Mouse (Mus musculus): Measurements from ENCODE around the gene Qrsl1. TPM values are rescaled to one million over a fixed set of nuclear protein-coding genes. Genes with fewer than 3 reads are reported as not detected.
A peak's percentile ranks its signal among the peaks of the same experiment; 100 is the strongest.

The Qrsl1 gene
- total and polyA plus RNA-seq, 3 experiments = 41.8 to 49.5 (median 46.8) TPM

- TF ChIP-seq ZC3H11A (IDR thresholded peaks at IDR 0.05; ENCODE audit: low read depth, low read length) = no peak
- TF ChIP-seq ZNF384 (IDR thresholded peaks at IDR 0.05; ENCODE audit: low read depth, low read length) = peak; percentile 67
- no peak for TF ChIP-seq NELFE (IDR thresholded peaks at IDR 0.05; ENCODE audit: low read depth, low read length)
These were observed 55.4 kb downstream of the Qrsl1 start for GRCm38 (mm10) chr10:43846141-43846622.

GRCm38 (mm10) chr10:43845442-43845841 is 56.1 kb downstream of the Qrsl1 start:
- Histone ChIP-seq H3K9ac (ENCODE audit: insufficient read depth, low read depth) (no peak overlapping the region), H3K4me1 (ENCODE audit: control insufficient read depth in 1 of 2, insufficient read depth in 2 of 2) (peaks cover 0 to 13% of the 10 kb centered on the region in 2 experiments; a peak in 2 of 4 replicates), H3K9me3 (replicated peaks; ENCODE audit: low read length) (peaks cover 18% of the 10 kb centered on the region), H3K36me3 (replicated peaks in 1 of 2; ENCODE audit: control insufficient read depth in 1 of 2, insufficient read depth in 1 of 2, low read length in 1 of 2) (no peaks in the 10 kb centered on the region), H3K79me2 (replicated peaks; ENCODE audit: control insufficient read depth, extremely low read depth, insufficient read depth, poor library complexity, severe bottlenecking) (no peaks in the 10 kb centered on the region; the same call in 1 of the 2 replicates), H3K27ac (ENCODE audit: insufficient read depth, low read depth) (no peak overlapping the region), H3K27me3 (replicated peaks) (no peaks in the 10 kb centered on the region), H3K4me3 (replicated peaks in 1 of 3; ENCODE audit: low read depth in 2 of 3, low read length in 2 of 3, poor library complexity in 1 of 3) (no peak overlapping the region), H3K4me2 (ENCODE audit: insufficient read depth, low read depth, poor library complexity, severe bottlenecking) (no peak overlapping the region)
- TF ChIP-seq NRF1 (IDR thresholded peaks at IDR 0.05; ENCODE audit: low read depth, low read length) (no peak), USF2 (conservative IDR thresholded peaks at IDR 0.05; ENCODE audit: low read depth, low read length) (no peak), JUND (conservative IDR thresholded peaks at IDR 0.05; ENCODE audit: low read depth, low read length) (no peak), PAX5 (IDR thresholded peaks at IDR 0.05; ENCODE audit: low read length) (no peak), ZKSCAN1 (IDR thresholded peaks at IDR 0.05; ENCODE audit: borderline replicate concordance, low read depth, low read length) (no peak), ELF1 (IDR thresholded peaks at IDR 0.05; ENCODE audit: low read depth, low read length) (no peak), CTCF (conservative IDR thresholded peaks at IDR 0.05 in 1 of 2, IDR thresholded peaks at IDR 0.05 in 1 of 2; ENCODE audit: low read depth in 2 of 2, low read length in 2 of 2) (peak; percentile 10 to 35; a peak in 2 of 4 replicates)
- dilution Hi-C loops (cut with MboI; ENCODE audit: extremely low pct_ligation_motif_present, extremely low pct_unique_long_range_greater_than_20kb, low sequenced_read_pairs) (no loop called here), in situ Hi-C loops (cut with MboI; ENCODE audit: low pct_ligation_motif_present, low pct_unique_long_range_greater_than_20kb, low sequenced_read_pairs) (no loop called here)
- DNase-seq (ENCODE audit: extremely low read depth) = no peak

More at GRCm38 (mm10) chr10:43846141-43846622, 55.4 kb downstream of the Qrsl1 start:
- Histone ChIP-seq H3K27ac (ENCODE audit: insufficient read depth, low read depth) (no peak overlapping the region), H3K4me1 (ENCODE audit: control insufficient read depth in 1 of 2, insufficient read depth in 2 of 2) (peaks cover 0 to 13% of the 10 kb centered on the region in 2 experiments; a peak in 2 of 4 replicates), H3K79me2 (replicated peaks; ENCODE audit: control insufficient read depth, extremely low read depth, insufficient read depth, poor library complexity, severe bottlenecking) (no peaks in the 10 kb centered on the region; the same call in 1 of the 2 replicates), H3K4me3 (replicated peaks in 1 of 3; ENCODE audit: low read depth in 2 of 3, low read length in 2 of 3, poor library complexity in 1 of 3) (no peak overlapping the region), H3K9me3 (replicated peaks; ENCODE audit: low read length) (peaks cover 16% of the 10 kb centered on the region), H3K9ac (ENCODE audit: insufficient read depth, low read depth) (no peak overlapping the region), H3K4me2 (ENCODE audit: insufficient read depth, low read depth, poor library complexity, severe bottlenecking) (no peak overlapping the region), H3K36me3 (replicated peaks in 1 of 2; ENCODE audit: control insufficient read depth in 1 of 2, insufficient read depth in 1 of 2, low read length in 1 of 2) (no peaks in the 10 kb centered on the region), H3K27me3 (replicated peaks) (no peaks in the 10 kb centered on the region)
- no peak for DNase-seq (ENCODE audit: extremely low read depth)
- dilution Hi-C loops (cut with MboI; ENCODE audit: extremely low pct_ligation_motif_present, extremely low pct_unique_long_range_greater_than_20kb, low sequenced_read_pairs) (no loop called here), in situ Hi-C loops (cut with MboI; ENCODE audit: low pct_ligation_motif_present, low pct_unique_long_range_greater_than_20kb, low sequenced_read_pairs) (no loop called here)

GRCm38 (mm10) chr10:43841441-43841840 is 60.1 kb downstream of the Qrsl1 start:
- Histone ChIP-seq H3K27me3 (replicated peaks) (no peaks in the 10 kb centered on the region), H3K9ac (ENCODE audit: insufficient read depth, low read depth) (no peak overlapping the region), H3K27ac (ENCODE audit: insufficient read depth, low read depth) (no peak overlapping the region), H3K4me1 (ENCODE audit: control insufficient read depth in 1 of 2, insufficient read depth in 2 of 2) (peaks cover 0 to 9% of the 10 kb centered on the region in 2 experiments; a peak in 2 of 4 replicates), H3K36me3 (replicated peaks in 1 of 2; ENCODE audit: control insufficient read depth in 1 of 2, insufficient read depth in 1 of 2, low read length in 1 of 2) (no peaks in the 10 kb centered on the region), H3K4me2 (ENCODE audit: insufficient read depth, low read depth, poor library complexity, severe bottlenecking) (no peak overlapping the region), H3K4me3 (replicated peaks in 1 of 3; ENCODE audit: low read depth in 2 of 3, low read length in 2 of 3, poor library complexity in 1 of 3) (no peak overlapping the region), H3K9me3 (replicated peaks; ENCODE audit: low read length) (peaks cover 28% of the 10 kb centered on the region), H3K79me2 (replicated peaks; ENCODE audit: control insufficient read depth, extremely low read depth, insufficient read depth, poor library complexity, severe bottlenecking) (no peaks in the 10 kb centered on the region; the same call in 1 of the 2 replicates)
- no peak for DNase-seq (ENCODE audit: extremely low read depth)
- TF ChIP-seq MEF2A (IDR thresholded peaks at IDR 0.05; ENCODE audit: borderline replicate concordance, low read depth, low read length) (no peak), USF2 (conservative IDR thresholded peaks at IDR 0.05; ENCODE audit: low read depth, low read length) (no peak), E2F4 (IDR thresholded peaks at IDR 0.05; ENCODE audit: insufficient replicate concordance, low read depth, low read length) (no peak), KAT2A (IDR thresholded peaks at IDR 0.05; ENCODE audit: insufficient replicate concordance, low read length) (no peak), IRF4 (IDR thresholded peaks at IDR 0.05; ENCODE audit: low read depth, low read length) (no peak), RAD21 (IDR thresholded peaks at IDR 0.05; ENCODE audit: low read depth, low read length) (no peak), ZKSCAN1 (IDR thresholded peaks at IDR 0.05; ENCODE audit: borderline replicate concordance, low read depth, low read length) (no peak), RCOR1 (conservative IDR thresholded peaks at IDR 0.05; ENCODE audit: low read depth, low read length) (no peak), NELFE (IDR thresholded peaks at IDR 0.05; ENCODE audit: low read depth, low read length) (no peak), BHLHE40 (IDR thresholded peaks at IDR 0.05; ENCODE audit: low read depth, low read length) (no peak), ELF1 (IDR thresholded peaks at IDR 0.05; ENCODE audit: low read depth, low read length) (no peak), HCFC1 (IDR thresholded peaks at IDR 0.05; ENCODE audit: low read depth, low read length) (no peak), ZC3H11A (IDR thresholded peaks at IDR 0.05; ENCODE audit: low read depth, low read length) (no peak), TCF12 (IDR thresholded peaks at IDR 0.05; ENCODE audit: low read depth, low read length) (no peak), GABPA (IDR thresholded peaks at IDR 0.05; ENCODE audit: insufficient replicate concordance, low read depth, low read length) (no peak), POLR2AphosphoS2 (IDR thresholded peaks at IDR 0.05; ENCODE audit: low read depth, low read length) (no peak), NRF1 (IDR thresholded peaks at IDR 0.05; ENCODE audit: low read depth, low read length) (no peak), EP300 (IDR thresholded peaks at IDR 0.05; ENCODE audit: low read length) (no peak)
- dilution Hi-C loops (cut with MboI; ENCODE audit: extremely low pct_ligation_motif_present, extremely low pct_unique_long_range_greater_than_20kb, low sequenced_read_pairs) (no loop called here), in situ Hi-C loops (cut with MboI; ENCODE audit: low pct_ligation_motif_present, low pct_unique_long_range_greater_than_20kb, low sequenced_read_pairs) (no loop called here)

Measured in CH12.LX (cell line).